Mouse (Mus musculus): ENCODE data around the gene Gtf3c3. TPM values are rescaled to one million over a fixed set of nuclear protein-coding genes. Genes with fewer than 3 reads are reported as not detected.

Gtf3c3 gene
- polyA plus RNA-seq, 2 experiments, result 15.5 to 22.8 TPM

- no peak overlapping the region for H3K4me3 ChIP-seq (replicated peaks; ENCODE audit: low read length)
- no peak for TF ChIP-seq POLR2A (IDR thresholded peaks at IDR 0.05; ENCODE audit: borderline replicate concordance, extremely low read depth, insufficient read depth, insufficient read length)
- 90% methylated on average over 6 of the region's 6 CpGs for WGBS
- H3K9ac ChIP-seq (ENCODE audit: low read depth, low read length, severe bottlenecking), result no peak overlapping the region
- no peaks in the 10 kb centered on the region for H3K27me3 ChIP-seq (ENCODE audit: control insufficient read depth, insufficient read depth, low read length)
- ATAC-seq (ENCODE audit: low FRiP score, low read depth) (no peak), DNase-seq (ENCODE audit: low spot score) (no peak)
- no peak overlapping the region for H3K4me2 ChIP-seq (replicated peaks; ENCODE audit: low read depth, low read length, severe bottlenecking)
- no peaks in the 10 kb centered on the region for H3K36me3 ChIP-seq (ENCODE audit: control insufficient read depth, insufficient read depth, low read length)
- H3K4me1 ChIP-seq (ENCODE audit: control insufficient read depth, insufficient read depth, low read length), result no peaks in the 10 kb centered on the region
- no peaks in the 10 kb centered on the region for H3K9me3 ChIP-seq (ENCODE audit: control insufficient read depth, low read length)
- H3K27ac ChIP-seq (replicated peaks; ENCODE audit: low read depth, low read length), result no peak overlapping the region
Measured at GRCm38 (mm10) chr1:54356566-54356965, 82.2 kb downstream of the Gtf3c3 start.

- 86% methylated on average over 5 of the region's 5 CpGs for WGBS
- no peaks in the 10 kb centered on the region for H3K27me3 ChIP-seq (ENCODE audit: control insufficient read depth, insufficient read depth, low read length)
- no peak for TF ChIP-seq POLR2A (IDR thresholded peaks at IDR 0.05; ENCODE audit: borderline replicate concordance, extremely low read depth, insufficient read depth, insufficient read length)
- no peak overlapping the region for H3K27ac ChIP-seq (replicated peaks; ENCODE audit: low read depth, low read length)
- H3K4me1 ChIP-seq (ENCODE audit: control insufficient read depth, insufficient read depth, low read length), result no peaks in the 10 kb centered on the region
- H3K4me2 ChIP-seq (replicated peaks; ENCODE audit: low read depth, low read length, severe bottlenecking), result no peak overlapping the region
- no peaks in the 10 kb centered on the region for H3K36me3 ChIP-seq (ENCODE audit: control insufficient read depth, insufficient read depth, low read length)
- H3K9ac ChIP-seq (ENCODE audit: low read depth, low read length, severe bottlenecking), result no peak overlapping the region
- H3K9me3 ChIP-seq (ENCODE audit: control insufficient read depth, low read length), result no peaks in the 10 kb centered on the region
- DNase-seq (ENCODE audit: low spot score) (no peak), ATAC-seq (ENCODE audit: low FRiP score, low read depth) (no peak)
- no peak overlapping the region for H3K4me3 ChIP-seq (replicated peaks; ENCODE audit: low read length)
Measured at GRCm38 (mm10) chr1:54355485-54355884, 83.3 kb downstream of the Gtf3c3 start.

- no peaks in the 10 kb centered on the region for H3K36me3 ChIP-seq (ENCODE audit: control insufficient read depth, insufficient read depth, low read length)
- no peak overlapping the region for H3K4me3 ChIP-seq (replicated peaks; ENCODE audit: low read length)
- DNase-seq (ENCODE audit: low spot score) (no peak), ATAC-seq (ENCODE audit: low FRiP score, low read depth) (no peak)
- TF ChIP-seq POLR2A (IDR thresholded peaks at IDR 0.05; ENCODE audit: borderline replicate concordance, extremely low read depth, insufficient read depth, insufficient read length), result no peak
- H3K9me3 ChIP-seq (ENCODE audit: control insufficient read depth, low read length), result no peaks in the 10 kb centered on the region
- no peak overlapping the region for H3K4me2 ChIP-seq (replicated peaks; ENCODE audit: low read depth, low read length, severe bottlenecking)
- WGBS, result 85% methylated on average over 4 of the region's 4 CpGs
- H3K27me3 ChIP-seq (ENCODE audit: control insufficient read depth, insufficient read depth, low read length), result no peaks in the 10 kb centered on the region
- H3K27ac ChIP-seq (replicated peaks; ENCODE audit: low read depth, low read length), result no peak overlapping the region
- H3K4me1 ChIP-seq (ENCODE audit: control insufficient read depth, insufficient read depth, low read length), result no peaks in the 10 kb centered on the region
- H3K9ac ChIP-seq (ENCODE audit: low read depth, low read length, severe bottlenecking), result no peak overlapping the region
Measured at GRCm38 (mm10) chr1:54354786-54355185, 84.0 kb downstream of the Gtf3c3 start.

Other genes starting within 250 kb of the Gtf3c3 start
- 2.2 and 2.4 TPM in 2 replicates for gene Hecw2, start 243.8 kb downstream of the Gtf3c3 start, polyA plus RNA-seq (2012; rRNA removed)
- gene Hecw2, start 243.8 kb downstream of the Gtf3c3 start, polyA plus RNA-seq (2014; fragmentation: Nextera tagmentation; extraction: Ambion mirVana), result 2.8 TPM in 2 replicates
- 0.17 and 0.36 TPM in 2 replicates for gene Ccdc150, start 188.3 kb downstream of the Gtf3c3 start, polyA plus RNA-seq (2012; rRNA removed)
- gene Ccdc150, start 188.3 kb downstream of the Gtf3c3 start, polyA plus RNA-seq (2014; fragmentation: Nextera tagmentation; extraction: Ambion mirVana), result 0.17 and 0.33 TPM in 2 replicates
- gene Pgap1, start 118.7 kb upstream of the Gtf3c3 start, polyA plus RNA-seq (2012; rRNA removed), result 3.3 and 3.5 TPM in 2 replicates
- gene Pgap1, start 118.7 kb upstream of the Gtf3c3 start, polyA plus RNA-seq (2014; fragmentation: Nextera tagmentation; extraction: Ambion mirVana), result 6.4 and 7.2 TPM in 2 replicates